Mouse (Mus musculus): Measurements from ENCODE around the gene Mtmr10. TPM values are rescaled to one million over a fixed set of nuclear protein-coding genes. Genes with fewer than 3 reads are reported as not detected.

Gene Mtmr10
- polyA plus RNA-seq (2015; fragmentation: Nextera tagmentation; extraction: Ambion mirVana), result 10.9 and 11.0 TPM in 2 replicates

GRCm38 (mm10) chr7:64287414-64288091 lies at the start of gene Mtmr10:
Gene Mtmr10 (plus strand): TSS chr7:64287653.
- Histone ChIP-seq H3K4me3 (peak within 1 kb of the TSS; percentile 88), H3K9ac (peak within 1 kb of the TSS; percentile 76), H3K27me3 (no peaks in the 10 kb centered on the region), H3K27ac (replicated peaks) (peak within 1 kb of the TSS; percentile 83), H3K4me1 (replicated peaks) (peaks cover 15% of the 10 kb centered on the region), H3K36me3 (no peaks in the 10 kb centered on the region), H3K4me2 (peak within 1 kb of the TSS; percentile 69), H3K9me3 (no peaks in the 10 kb centered on the region)
- peak; percentile 98 for ATAC-seq (ENCODE audit: low FRiP score, low read depth)
- under 1% methylated on average over 77 of the region's 77 CpGs for WGBS

GRCm38 (mm10) chr7:64237747-64238146 lies 49.7 kb upstream of the Mtmr10 start:
- WGBS, result 92% methylated on average over 8 of the region's 8 CpGs
- no peak overlapping the region for H3K4me2 ChIP-seq
- no peak for ATAC-seq (ENCODE audit: low FRiP score, low read depth)
- no peaks in the 10 kb centered on the region for H3K9me3 ChIP-seq
- no peaks in the 10 kb centered on the region for H3K27me3 ChIP-seq
- no peak overlapping the region for H3K27ac ChIP-seq (replicated peaks)
- no peak overlapping the region for H3K9ac ChIP-seq
- H3K4me1 ChIP-seq (replicated peaks), result no peaks in the 10 kb centered on the region
- H3K36me3 ChIP-seq, result no peaks in the 10 kb centered on the region
- H3K4me3 ChIP-seq, result no peak overlapping the region

GRCm38 (mm10) chr7:64238410-64239086 lies 48.9 kb upstream of the Mtmr10 start:
- no peaks in the 10 kb centered on the region for H3K9me3 ChIP-seq
- no peak overlapping the region for H3K4me2 ChIP-seq
- H3K4me3 ChIP-seq, result no peak overlapping the region
- no peak overlapping the region for H3K27ac ChIP-seq (replicated peaks)
- no peak overlapping the region for H3K9ac ChIP-seq
- 93% methylated on average over 7 of the region's 7 CpGs for WGBS
- H3K27me3 ChIP-seq, result no peaks in the 10 kb centered on the region
- no peak for ATAC-seq (ENCODE audit: low FRiP score, low read depth)
- no peaks in the 10 kb centered on the region for H3K4me1 ChIP-seq (replicated peaks)
- no peaks in the 10 kb centered on the region for H3K36me3 ChIP-seq

- H3K27me3 ChIP-seq, result no peaks in the 10 kb centered on the region
- no peak for ATAC-seq (ENCODE audit: low FRiP score, low read depth)
- no peaks in the 10 kb centered on the region for H3K4me1 ChIP-seq (replicated peaks)
- no peaks in the 10 kb centered on the region for H3K36me3 ChIP-seq
- 85% methylated on average over 9 of the region's 9 CpGs for whole genome bisulfite sequencing
- no peak overlapping the region for H3K4me2 ChIP-seq
- no peak overlapping the region for H3K9ac ChIP-seq
- no peak overlapping the region for H3K27ac ChIP-seq (replicated peaks)
- no peaks in the 10 kb centered on the region for H3K9me3 ChIP-seq
- no peak overlapping the region for H3K4me3 ChIP-seq
Observed at GRCm38 (mm10) chr7:64239138-64239805, 48.2 kb upstream of the Mtmr10 start.

- no peaks in the 10 kb centered on the region for H3K36me3 ChIP-seq
- H3K9me3 ChIP-seq, result no peaks in the 10 kb centered on the region
- H3K4me3 ChIP-seq, result no peak overlapping the region
- 76% methylated on average over 4 of the region's 4 CpGs for WGBS
- no peak overlapping the region for H3K4me2 ChIP-seq
- no peaks in the 10 kb centered on the region for H3K4me1 ChIP-seq (replicated peaks)
- no peak overlapping the region for H3K27ac ChIP-seq (replicated peaks)
- no peak overlapping the region for H3K9ac ChIP-seq
- ATAC-seq (ENCODE audit: low FRiP score, low read depth), result no peak
- no peaks in the 10 kb centered on the region for H3K27me3 ChIP-seq
Observed at GRCm38 (mm10) chr7:64239806-64240315, 47.6 kb upstream of the Mtmr10 start.

- 71% methylated on average over 4 of the region's 4 CpGs for WGBS
- H3K36me3 ChIP-seq, result no peaks in the 10 kb centered on the region
Observed at GRCm38 (mm10) chr7:64242424-64242823, 45.0 kb upstream of the Mtmr10 start.

GRCm38 (mm10) chr7:64244371-64244770 lies 43.1 kb upstream of the Mtmr10 start:
- Histone ChIP-seq H3K27me3 (no peaks in the 10 kb centered on the region), H3K4me3 (no peak overlapping the region), H3K36me3 (no peaks in the 10 kb centered on the region), H3K4me2 (no peak overlapping the region), H3K4me1 (replicated peaks) (no peaks in the 10 kb centered on the region), H3K27ac (replicated peaks) (no peak overlapping the region), H3K9me3 (no peaks in the 10 kb centered on the region), H3K9ac (no peak overlapping the region)
- 75% methylated on average over 6 of the region's 6 CpGs for whole genome bisulfite sequencing
- peak; percentile 68; the same call in 1 of the 2 replicates for ATAC-seq (ENCODE audit: low FRiP score, low read depth)

More at GRCm38 (mm10) chr7:64242424-64242823, 45.0 kb upstream of the Mtmr10 start:
- H3K27ac ChIP-seq (replicated peaks), result no peak overlapping the region
- H3K4me1 ChIP-seq (replicated peaks), result no peaks in the 10 kb centered on the region
- no peak overlapping the region for H3K4me3 ChIP-seq
- no peaks in the 10 kb centered on the region for H3K9me3 ChIP-seq
- no peak for ATAC-seq (ENCODE audit: low FRiP score, low read depth)
- no peak overlapping the region for H3K4me2 ChIP-seq
- no peak overlapping the region for H3K9ac ChIP-seq
- no peaks in the 10 kb centered on the region for H3K27me3 ChIP-seq

GRCm38 (mm10) chr7:64246713-64247112 lies 40.7 kb upstream of the Mtmr10 start:
- WGBS, result 28% methylated on average over 4 of the region's 4 CpGs
- H3K27me3 ChIP-seq, result no peaks in the 10 kb centered on the region
- H3K4me3 ChIP-seq, result no peak overlapping the region
- no peaks in the 10 kb centered on the region for H3K36me3 ChIP-seq
- H3K27ac ChIP-seq (replicated peaks), result no peak overlapping the region
- H3K9me3 ChIP-seq, result no peaks in the 10 kb centered on the region
- H3K4me1 ChIP-seq (replicated peaks), result no peaks in the 10 kb centered on the region
- ATAC-seq (ENCODE audit: low FRiP score, low read depth), result no peak
- no peak overlapping the region for H3K9ac ChIP-seq
- no peak overlapping the region for H3K4me2 ChIP-seq

- Histone ChIP-seq H3K9ac (no peak overlapping the region), H3K4me1 (replicated peaks) (no peaks in the 10 kb centered on the region), H3K27ac (replicated peaks) (no peak overlapping the region), H3K27me3 (no peaks in the 10 kb centered on the region), H3K9me3 (no peaks in the 10 kb centered on the region), H3K36me3 (no peaks in the 10 kb centered on the region), H3K4me2 (no peak overlapping the region), H3K4me3 (no peak overlapping the region)
- no peak for ATAC-seq (ENCODE audit: low FRiP score, low read depth)
- 97% methylated on average over 1 of the region's 1 CpGs for WGBS
Observed at GRCm38 (mm10) chr7:64248352-64248751, 39.1 kb upstream of the Mtmr10 start.

GRCm38 (mm10) chr7:64249715-64250114 lies 37.7 kb upstream of the Mtmr10 start:
- Histone ChIP-seq H3K27me3 (no peaks in the 10 kb centered on the region), H3K4me2 (no peak overlapping the region), H3K9me3 (no peaks in the 10 kb centered on the region), H3K27ac (replicated peaks) (no peak overlapping the region), H3K9ac (no peak overlapping the region), H3K36me3 (no peaks in the 10 kb centered on the region), H3K4me1 (replicated peaks) (no peaks in the 10 kb centered on the region), H3K4me3 (no peak overlapping the region)
- ATAC-seq (ENCODE audit: low FRiP score, low read depth), result no peak
- WGBS, result 78% methylated on average over 4 of the region's 4 CpGs

- no peak for ATAC-seq (ENCODE audit: low FRiP score, low read depth)
- Histone ChIP-seq H3K4me1 (replicated peaks) (no peaks in the 10 kb centered on the region), H3K4me2 (no peak overlapping the region), H3K36me3 (no peaks in the 10 kb centered on the region), H3K27me3 (no peaks in the 10 kb centered on the region), H3K9me3 (no peaks in the 10 kb centered on the region), H3K9ac (no peak overlapping the region), H3K27ac (replicated peaks) (no peak overlapping the region), H3K4me3 (no peak overlapping the region)
- WGBS, result 94% methylated on average over 7 of the region's 7 CpGs
Observed at GRCm38 (mm10) chr7:64250417-64250816, 37.0 kb upstream of the Mtmr10 start.

GRCm38 (mm10) chr7:64253736-64254135 lies 33.7 kb upstream of the Mtmr10 start:
- H3K9ac ChIP-seq, result no peak overlapping the region
- H3K4me1 ChIP-seq (replicated peaks), result no peaks in the 10 kb centered on the region
- H3K4me3 ChIP-seq, result no peak overlapping the region
- ATAC-seq (ENCODE audit: low FRiP score, low read depth), result no peak
- H3K27me3 ChIP-seq, result no peaks in the 10 kb centered on the region
- H3K27ac ChIP-seq (replicated peaks), result no peak overlapping the region
- 93% methylated on average over 3 of the region's 3 CpGs for WGBS
- no peak overlapping the region for H3K4me2 ChIP-seq
- H3K9me3 ChIP-seq, result no peaks in the 10 kb centered on the region
- no peaks in the 10 kb centered on the region for H3K36me3 ChIP-seq

Measured in hindbrain, embryonic 15.5 days (tissue).